Mouse (Mus musculus) CH12.LX (cell line): ENCODE measurements around the gene Jmjd1c. TPM values are rescaled to one million over a fixed set of nuclear protein-coding genes. Genes with fewer than 3 reads are reported as not detected.
A peak's percentile ranks its signal among the peaks of the same experiment; 100 is the strongest.

Experiments
- DNase-seq: peaks from one replicate; pipeline ENCODE4 v3.0.0-alpha.2; 2013; ENCODE audit errors: extremely low read depth
- H3K27ac ChIP-seq: 2 replicates; pipeline ENCODE4 v1.5.1; 2012; ENCODE audit warnings: low read depth, mild to moderate bottlenecking, control low read depth, moderate library complexity; ENCODE audit not compliant: insufficient read depth
- H3K27me3 ChIP-seq: replicated peaks from 2 replicates; pipeline ENCODE3; 2012; ENCODE audit warnings: inconsistent platforms
- H3K36me3 ChIP-seq, 2 experiments: replicated peaks in 1 of 2; 2 replicates each; pipeline versions ENCODE3 to v1.6.1; 2012; ENCODE audit warnings: inconsistent platforms in 1 of 2, low read length in 1 of 2, mild to moderate bottlenecking in 1 of 2, mixed read lengths in 1 of 2, moderate library complexity in 1 of 2; ENCODE audit not compliant: control insufficient read depth in 1 of 2, insufficient read depth in 1 of 2
- H3K4me1 ChIP-seq, 2 experiments: 2 replicates each; pipeline ENCODE4 v1.6.1; 2012; ENCODE audit warnings: inconsistent platforms in 1 of 2, moderate library complexity in 1 of 2; ENCODE audit not compliant: insufficient read depth in 2 of 2, control insufficient read depth in 1 of 2
- H3K4me2 ChIP-seq: 2 replicates; pipeline ENCODE4 v1.6.1; 2012; ENCODE audit warnings: low read depth, mild to moderate bottlenecking, control low read depth; ENCODE audit not compliant: poor library complexity, insufficient read depth, severe bottlenecking
- H3K4me3 ChIP-seq, 3 experiments: fragments of 150-350 bp in 1 of 3; sonication (generic) in 1 of 3; replicated peaks in 1 of 3; 2 replicates each; pipeline versions ENCODE3 to v1.5.1; 2011 to 2012; ENCODE audit warnings: low read depth in 2 of 3, low read length in 2 of 3, mild to moderate bottlenecking in 2 of 3, moderate library complexity in 2 of 3, control low read depth in 1 of 3, improper control_type of control experiment in 1 of 3, inconsistent platforms in 1 of 3, mixed read lengths in 1 of 3; ENCODE audit not compliant: poor library complexity in 1 of 3
- H3K79me2 ChIP-seq: replicated peaks from 2 replicates; pipeline ENCODE4 v1.6.1; 2012; ENCODE audit warnings: mild to moderate bottlenecking, moderate library complexity; ENCODE audit not compliant: control insufficient read depth, poor library complexity, insufficient read depth, severe bottlenecking; ENCODE audit errors: extremely low read depth
- H3K9ac ChIP-seq: 2 replicates; pipeline ENCODE4 v1.6.1; 2012; ENCODE audit warnings: low read depth, mild to moderate bottlenecking, control low read depth, moderate library complexity; ENCODE audit not compliant: insufficient read depth
- H3K9me3 ChIP-seq: replicated peaks from 2 replicates; pipeline ENCODE3; 2012; ENCODE audit warnings: low read length, inconsistent platforms, mixed read lengths
- BHLHE40 ChIP-seq: IDR thresholded peaks from 2 replicates; pipeline ENCODE4 v1.6.1; 2011; ENCODE audit warnings: mild to moderate bottlenecking, low read depth, low read length, improper control_type of control experiment
- CHD1 ChIP-seq: IDR thresholded peaks from 2 replicates; pipeline ENCODE4 v1.6.1; 2012; ENCODE audit warnings: low read depth, low read length, improper control_type of control experiment, inconsistent platforms
- CTCF ChIP-seq, 2 experiments: IDR thresholded peaks in 1 of 2; conservative IDR thresholded peaks in 1 of 2; 2 replicates each; pipeline ENCODE4 v1.5.1; 2011 to 2012; ENCODE audit warnings: low read depth in 2 of 2, low read length in 2 of 2, improper control_type of control experiment in 1 of 2, inconsistent platforms in 1 of 2, mild to moderate bottlenecking in 1 of 2, moderate library complexity in 1 of 2
- E2F4 ChIP-seq: IDR thresholded peaks from 2 replicates; pipeline ENCODE4 v1.6.1; 2011; ENCODE audit warnings: low read depth, low read length, improper control_type of control experiment; ENCODE audit not compliant: insufficient replicate concordance
- EP300 ChIP-seq: IDR thresholded peaks from 2 replicates; pipeline ENCODE4 v1.6.1; 2011; ENCODE audit warnings: low read length, improper control_type of control experiment
- ETS1 ChIP-seq: conservative IDR thresholded peaks from 2 replicates; pipeline ENCODE4 v1.6.1; 2012; ENCODE audit warnings: low read depth, mild to moderate bottlenecking, inconsistent platforms, low read length, improper control_type of control experiment, moderate library complexity
- HCFC1 ChIP-seq: IDR thresholded peaks from 2 replicates; pipeline ENCODE4 v1.6.1; 2012; ENCODE audit warnings: low read depth, mild to moderate bottlenecking, inconsistent platforms, low read length, improper control_type of control experiment
- MAX ChIP-seq: IDR thresholded peaks from 2 replicates; pipeline ENCODE4 v1.6.1; 2011; ENCODE audit warnings: low read length, improper control_type of control experiment
- MAZ ChIP-seq: IDR thresholded peaks from 2 replicates; pipeline ENCODE4 v1.6.1; 2012; ENCODE audit warnings: low read depth, mild to moderate bottlenecking, inconsistent platforms, low read length, improper control_type of control experiment, moderate library complexity
- MXI1 ChIP-seq: IDR thresholded peaks from 2 replicates; pipeline ENCODE4 v1.6.1; 2011; ENCODE audit warnings: mild to moderate bottlenecking, low read depth, low read length, improper control_type of control experiment
- MYC ChIP-seq: IDR thresholded peaks from 2 replicates; pipeline ENCODE4 v1.6.1; 2011; ENCODE audit warnings: low read depth, mild to moderate bottlenecking, improper control_type of control experiment, low read length
- NRF1 ChIP-seq: IDR thresholded peaks from 2 replicates; pipeline ENCODE4 v1.6.1; 2014; ENCODE audit warnings: low read depth, mild to moderate bottlenecking, inconsistent platforms, low read length, improper control_type of control experiment, moderate library complexity
- PAX5 ChIP-seq: IDR thresholded peaks from 2 replicates; pipeline ENCODE4 v1.6.1; 2012; ENCODE audit warnings: low read length, inconsistent platforms, mixed read lengths
- RAD21 ChIP-seq: IDR thresholded peaks from 2 replicates; pipeline ENCODE4 v1.6.1; 2011; ENCODE audit warnings: low read depth, mild to moderate bottlenecking, low read length, improper control_type of control experiment, moderate library complexity
- RCOR1 ChIP-seq: conservative IDR thresholded peaks from 2 replicates; pipeline ENCODE4 v1.6.1; 2012; ENCODE audit warnings: low read depth, mild to moderate bottlenecking, inconsistent platforms, low read length, improper control_type of control experiment
- SMC3 ChIP-seq: IDR thresholded peaks from 2 replicates; pipeline ENCODE4 v1.6.1; 2011; ENCODE audit warnings: low read depth, low read length, improper control_type of control experiment
- TCF12 ChIP-seq: IDR thresholded peaks from 2 replicates; pipeline ENCODE4 v1.6.1; 2014; ENCODE audit warnings: low read depth, mild to moderate bottlenecking, inconsistent platforms, low read length, improper control_type of control experiment
- USF2 ChIP-seq: conservative IDR thresholded peaks from 2 replicates; pipeline ENCODE4 v1.6.1; 2011; ENCODE audit warnings: low read depth, low read length, improper control_type of control experiment
- ZMIZ1 ChIP-seq: IDR thresholded peaks from 2 replicates; pipeline ENCODE4 v1.6.1; 2012; ENCODE audit warnings: low read depth, mild to moderate bottlenecking, inconsistent platforms, low read length, improper control_type of control experiment
- dilution Hi-C: fragments of 300-500 bp; cut with MboI; formaldehyde crosslinking; loops from 2 replicates; pipeline ENCODE4 v1.14.3; 2020; ENCODE audit warnings: low sequenced_read_pairs; ENCODE audit not compliant: extremely low pct_unique_long_range_greater_than_20kb, extremely low pct_ligation_motif_present
- in situ Hi-C: fragments of 300-500 bp; cut with MboI; formaldehyde crosslinking; loops from 3 replicates; pipeline ENCODE4 v1.14.3; 2019; ENCODE audit warnings: low sequenced_read_pairs, low pct_ligation_motif_present, low pct_unique_long_range_greater_than_20kb, mixed read lengths
- polyA plus RNA-seq: library from polyadenylated mRNA; unstranded; fragments of >175 nt; gene quantifications from 2 replicates; pipeline ENCODE4 v1.2.1, GENCODE M21; 2012; ENCODE audit warnings: low read depth; ENCODE audit not compliant: insufficient read length
- total RNA-seq, 2 experiments: library from RNA; depleted of rRNA; stranded (reverse); fragments of 300-350 nt in 1 of 2; fragments of >200 nt in 1 of 2; gene quantifications; 2 replicates each; pipeline ENCODE4 v1.2.3; 2012 to 2014

Gene Jmjd1c
- total and polyA plus RNA-seq, 3 experiments = 41.2 to 50.1 (median 41.6) TPM

- no peaks in the 10 kb centered on the region for H3K27me3 ChIP-seq
- peaks cover 78% of the 10 kb centered on the region for H3K79me2 ChIP-seq
- H3K27ac ChIP-seq = no peak overlapping the region
- no peak overlapping the region for H3K4me2 ChIP-seq
- no peak overlapping the region for H3K4me3 ChIP-seq
- peaks cover 4% of the 10 kb centered on the region for H3K9me3 ChIP-seq
- H3K9ac ChIP-seq = no peak overlapping the region
- DNase-seq = no peak
- H3K36me3 ChIP-seq = peaks cover 25 to 52% of the 10 kb centered on the region in 2 experiments
- in situ Hi-C loops = no loop called here
- dilution Hi-C loops = no loop called here
- TF ChIP-seq SMC3 = peak; percentile 47
- TF ChIP-seq MAX = no peak
- TF ChIP-seq HCFC1 = no peak
- TF ChIP-seq CTCF (conservative IDR thresholded peaks at IDR 0.05 in 1 of 2, IDR thresholded peaks at IDR 0.05 in 1 of 2; ENCODE audit: low read depth in 2 of 2, low read length in 2 of 2) = peak in 1 of 2 experiments; percentile 62; a peak in 2 of 4 replicates
- TF ChIP-seq RAD21 = peak; percentile 60
- H3K4me1 ChIP-seq = peaks cover 3 to 39% of the 10 kb centered on the region in 2 experiments; a peak in 2 of 4 replicates
Observed at GRCm38 (mm10) chr10:67190261-67190660, 94.3 kb downstream of the Jmjd1c start.

- Histone ChIP-seq H3K4me2 (no peak overlapping the region), H3K4me1 (peaks cover 9 to 56% of the 10 kb centered on the region in 2 experiments; a peak in 3 of 4 replicates), H3K9me3 (peaks cover 4% of the 10 kb centered on the region), H3K4me3 (no peak overlapping the region), H3K27me3 (no peaks in the 10 kb centered on the region), H3K9ac (no peak overlapping the region), H3K27ac (no peak overlapping the region), H3K79me2 (peaks cover 85% of the 10 kb centered on the region), H3K36me3 (peaks cover 27 to 65% of the 10 kb centered on the region in 2 experiments)
- in situ Hi-C loops = no loop called here
- TF ChIP-seq HCFC1 = no peak
- no peak for TF ChIP-seq MYC
- TF ChIP-seq ETS1 = no peak
- no peak for TF ChIP-seq ZMIZ1
- no peak for TF ChIP-seq PAX5
- peak; percentile 19; the same call in 1 of the 2 replicates for TF ChIP-seq SMC3
- TF ChIP-seq CTCF (conservative IDR thresholded peaks at IDR 0.05 in 1 of 2, IDR thresholded peaks at IDR 0.05 in 1 of 2; ENCODE audit: low read depth in 2 of 2, low read length in 2 of 2) = peak in 1 of 2 experiments; percentile 49; a peak in 3 of 4 replicates
- TF ChIP-seq USF2 = no peak
- no peak for TF ChIP-seq TCF12
- TF ChIP-seq BHLHE40 = no peak
- TF ChIP-seq MAZ = no peak
- TF ChIP-seq MAX = no peak
- no peak for TF ChIP-seq E2F4
- peak; percentile 31 for TF ChIP-seq RAD21
- TF ChIP-seq EP300 = no peak
- no peak for TF ChIP-seq RCOR1
- TF ChIP-seq MXI1 = no peak
- no peak for TF ChIP-seq NRF1
- TF ChIP-seq CHD1 = no peak
- dilution Hi-C loops = no loop called here
- DNase-seq = no peak
Observed at GRCm38 (mm10) chr10:67192366-67192765, 96.4 kb downstream of the Jmjd1c start.
